Mouse (Mus musculus): ENCODE data around the gene Mul1. TPM values are rescaled to one million over a fixed set of nuclear protein-coding genes. Genes with fewer than 3 reads are reported as not detected.

The Mul1 gene
- polyA plus RNA-seq, 1 experiment: 7.8 TPM

- TF ChIP-seq POLR2A (IDR thresholded peaks at IDR 0.05; ENCODE audit: borderline replicate concordance, control insufficient read depth, low read depth, low read length) (no peak), CTCF (IDR thresholded peaks at IDR 0.05; ENCODE audit: control insufficient read depth, insufficient read depth, low read length) (no peak)
- WGBS: 62% methylated on average over 7 of the region's 7 CpGs
- H3K4me3 ChIP-seq (replicated peaks; ENCODE audit: control insufficient read depth, low read depth, low read length): no peak overlapping the region
- H3K27ac ChIP-seq (ENCODE audit: control insufficient read depth, insufficient read depth, low read depth, low read length, poor library complexity): no peak overlapping the region
- H3K4me1 ChIP-seq (ENCODE audit: control insufficient read depth, insufficient read depth, low read length): no peaks in the 10 kb centered on the region
Measured at GRCm38 (mm10) chr4:138471241-138471640, 36.8 kb downstream of the Mul1 start.

GRCm38 (mm10) chr4:138479595-138479994 is 45.1 kb downstream of the Mul1 start:
- H3K4me1 ChIP-seq (ENCODE audit: control insufficient read depth, insufficient read depth, low read length): no peaks in the 10 kb centered on the region
- H3K4me3 ChIP-seq (replicated peaks; ENCODE audit: control insufficient read depth, low read depth, low read length): no peak overlapping the region
- no peak overlapping the region for H3K27ac ChIP-seq (ENCODE audit: control insufficient read depth, insufficient read depth, low read depth, low read length, poor library complexity)
- 67% methylated on average over 7 of the region's 7 CpGs for WGBS
- TF ChIP-seq POLR2A (IDR thresholded peaks at IDR 0.05; ENCODE audit: borderline replicate concordance, control insufficient read depth, low read depth, low read length) (no peak), CTCF (IDR thresholded peaks at IDR 0.05; ENCODE audit: control insufficient read depth, insufficient read depth, low read length) (no peak)

GRCm38 (mm10) chr4:138480962-138481361 is 46.5 kb downstream of the Mul1 start:
- Histone ChIP-seq H3K27ac (ENCODE audit: control insufficient read depth, insufficient read depth, low read depth, low read length, poor library complexity) (no peak overlapping the region), H3K4me1 (ENCODE audit: control insufficient read depth, insufficient read depth, low read length) (no peaks in the 10 kb centered on the region), H3K4me3 (replicated peaks; ENCODE audit: control insufficient read depth, low read depth, low read length) (no peak overlapping the region)
- WGBS: 22% methylated on average over 9 of the region's 9 CpGs
- TF ChIP-seq CTCF (IDR thresholded peaks at IDR 0.05; ENCODE audit: control insufficient read depth, insufficient read depth, low read length) (no peak), POLR2A (IDR thresholded peaks at IDR 0.05; ENCODE audit: borderline replicate concordance, control insufficient read depth, low read depth, low read length) (no peak)

GRCm38 (mm10) chr4:138482721-138483120 is 48.2 kb downstream of the Mul1 start:
- no peaks in the 10 kb centered on the region for H3K4me1 ChIP-seq (ENCODE audit: control insufficient read depth, insufficient read depth, low read length)
- no peak overlapping the region for H3K4me3 ChIP-seq (replicated peaks; ENCODE audit: control insufficient read depth, low read depth, low read length)
- no peak overlapping the region; the same call in 1 of the 2 replicates for H3K27ac ChIP-seq (ENCODE audit: control insufficient read depth, insufficient read depth, low read depth, low read length, poor library complexity)
- TF ChIP-seq CTCF (IDR thresholded peaks at IDR 0.05; ENCODE audit: control insufficient read depth, insufficient read depth, low read length) (no peak), POLR2A (IDR thresholded peaks at IDR 0.05; ENCODE audit: borderline replicate concordance, control insufficient read depth, low read depth, low read length) (no peak)
- WGBS: 21% methylated on average over 8 of the region's 8 CpGs

- H3K4me1 ChIP-seq (ENCODE audit: control insufficient read depth, insufficient read depth, low read length): no peaks in the 10 kb centered on the region
- 66% methylated on average over 8 of the region's 8 CpGs for WGBS
- H3K27ac ChIP-seq (ENCODE audit: control insufficient read depth, insufficient read depth, low read depth, low read length, poor library complexity): no peak overlapping the region
- H3K4me3 ChIP-seq (replicated peaks; ENCODE audit: control insufficient read depth, low read depth, low read length): no peak overlapping the region
- TF ChIP-seq CTCF (IDR thresholded peaks at IDR 0.05; ENCODE audit: control insufficient read depth, insufficient read depth, low read length) (no peak), POLR2A (IDR thresholded peaks at IDR 0.05; ENCODE audit: borderline replicate concordance, control insufficient read depth, low read depth, low read length) (no peak)
Measured at GRCm38 (mm10) chr4:138488241-138488640, 53.8 kb downstream of the Mul1 start.

GRCm38 (mm10) chr4:138491088-138491487 is 56.6 kb downstream of the Mul1 start:
- no peaks in the 10 kb centered on the region for H3K4me1 ChIP-seq (ENCODE audit: control insufficient read depth, insufficient read depth, low read length)
- no peak overlapping the region for H3K27ac ChIP-seq (ENCODE audit: control insufficient read depth, insufficient read depth, low read depth, low read length, poor library complexity)
- 76% methylated on average over 4 of the region's 4 CpGs for WGBS
- TF ChIP-seq CTCF (IDR thresholded peaks at IDR 0.05; ENCODE audit: control insufficient read depth, insufficient read depth, low read length) (no peak), POLR2A (IDR thresholded peaks at IDR 0.05; ENCODE audit: borderline replicate concordance, control insufficient read depth, low read depth, low read length) (no peak)
- no peak overlapping the region for H3K4me3 ChIP-seq (replicated peaks; ENCODE audit: control insufficient read depth, low read depth, low read length)

Other genes with a start within 250 kb of the Mul1 start
- gene Hp1bp3, start 218.4 kb upstream of the Mul1 start, polyA plus RNA-seq (2011; ENCODE audit: insufficient read depth, insufficient read length, low replicate concordance, missing spikeins): 116 and 226 TPM in 2 replicates
- 4.8 and 11.7 TPM in 2 replicates for gene Sh2d5, start 184.3 kb upstream of the Mul1 start, polyA plus RNA-seq (2011; ENCODE audit: insufficient read depth, insufficient read length, low replicate concordance, missing spikeins)
- 1.6 TPM in 1 of 2 replicates, not detected in the other for gene Kif17, start 184.2 kb upstream of the Mul1 start, polyA plus RNA-seq (2011; ENCODE audit: insufficient read depth, insufficient read length, low replicate concordance, missing spikeins)
- 31.4 and 64.8 TPM in 2 replicates for gene Ddost, start 129.9 kb upstream of the Mul1 start, polyA plus RNA-seq (2011; ENCODE audit: insufficient read depth, insufficient read length, low replicate concordance, missing spikeins)
- gene Pink1, start 108.4 kb upstream of the Mul1 start, polyA plus RNA-seq (2011; ENCODE audit: insufficient read depth, insufficient read length, low replicate concordance, missing spikeins): 35.7 and 48.1 TPM in 2 replicates
- gene Cda, start 66.7 kb upstream of the Mul1 start, polyA plus RNA-seq (2011; ENCODE audit: insufficient read depth, insufficient read length, low replicate concordance, missing spikeins): 1.2 TPM in 1 of 2 replicates, not detected in the other
- not detected in 2 replicates for gene Fam43b, start 38.1 kb upstream of the Mul1 start, polyA plus RNA-seq (2011; ENCODE audit: insufficient read depth, insufficient read length, low replicate concordance, missing spikeins)
- 2.2 and 3.4 TPM in 2 replicates for gene Camk2n1, start 19.6 kb downstream of the Mul1 start, polyA plus RNA-seq (2011; ENCODE audit: insufficient read depth, insufficient read length, low replicate concordance, missing spikeins)
- not detected in 2 replicates for gene Vwa5b1, start 201.2 kb downstream of the Mul1 start, polyA plus RNA-seq (2011; ENCODE audit: insufficient read depth, insufficient read length, low replicate concordance, missing spikeins)